Mouse (Mus musculus) bone marrow macrophage, adult 2 months (primary cell): ENCODE data around the gene Arhgef28.

Experiments
- CTCF ChIP-seq: IDR thresholded peaks from 2 replicates; pipeline ENCODE4 v1.5.1; 2012; ENCODE audit warnings: low read depth, mild to moderate bottlenecking, low read length, moderate library complexity
- POLR2A ChIP-seq: IDR thresholded peaks from 2 replicates; pipeline ENCODE4 v1.6.1; 2012; ENCODE audit warnings: mild to moderate bottlenecking, low read depth, low read length, borderline replicate concordance

GRCm38 (mm10) chr13:98186179-98186578 lies 20.1 kb downstream of the Arhgef28 start:
- TF ChIP-seq POLR2A (no peak), CTCF (no peak)
